Mouse (Mus musculus): ENCODE data around the gene Zfp687.
"Not testable (repeated sequence)": the region's sequence is repeated elsewhere in the genome, so short reads cannot be mapped to it uniquely, and the experiment has no call there.

Zfp687 gene

GRCm38 (mm10) chr3:95015337-95015872 is at the start of gene Zfp687:
Gene Zfp687 (minus strand): TSS chr3:95015448.
- peak; percentile 100 for DNase-seq (ENCODE audit: low spot score)

GRCm38 (mm10) chr3:95063741-95064140 is 48.5 kb upstream of the Zfp687 start:
- DNase-seq (ENCODE audit: low spot score) = no peak

GRCm38 (mm10) chr3:95058078-95058477 is 42.8 kb upstream of the Zfp687 start:
- DNase-seq (ENCODE audit: low spot score) = no peak

GRCm38 (mm10) chr3:95056275-95056674 is 41.0 kb upstream of the Zfp687 start:
- no peak for DNase-seq (ENCODE audit: low spot score)

GRCm38 (mm10) chr3:95054481-95055260 is 39.4 kb upstream of the Zfp687 start:
- peak; percentile 80 for DNase-seq (ENCODE audit: low spot score)

GRCm38 (mm10) chr3:95053701-95054100 is 38.5 kb upstream of the Zfp687 start:
- DNase-seq (ENCODE audit: low spot score) = peak; percentile 46

GRCm38 (mm10) chr3:95052959-95053358 is 37.7 kb upstream of the Zfp687 start:
- no peak for DNase-seq (ENCODE audit: low spot score)

- DNase-seq (ENCODE audit: low spot score) = no peak
Measured at GRCm38 (mm10) chr3:95047914-95048313, 32.7 kb upstream of the Zfp687 start.

- peak; percentile 84 for DNase-seq (ENCODE audit: low spot score)
Measured at GRCm38 (mm10) chr3:95046462-95047057, 31.3 kb upstream of the Zfp687 start.

GRCm38 (mm10) chr3:95043251-95043650 is 28.0 kb upstream of the Zfp687 start:
- DNase-seq (ENCODE audit: low spot score) = no peak

- DNase-seq (ENCODE audit: low spot score) = no peak
Measured at GRCm38 (mm10) chr3:95042838-95043229, 27.6 kb upstream of the Zfp687 start.

- DNase-seq (ENCODE audit: low spot score) = peak; percentile 96
Measured at GRCm38 (mm10) chr3:95042166-95042837, 27.1 kb upstream of the Zfp687 start, which contains the start of gene Psmd4. Gene Psmd4 (minus strand): TSS chr3:95042614.

GRCm38 (mm10) chr3:95041625-95042024 is 26.4 kb upstream of the Zfp687 start:
- DNase-seq (ENCODE audit: low spot score) = no peak

GRCm38 (mm10) chr3:95029953-95030352 is 14.7 kb upstream of the Zfp687 start:
- no peak for DNase-seq (ENCODE audit: low spot score)

GRCm38 (mm10) chr3:95029291-95029827 is 14.1 kb upstream of the Zfp687 start:
- not testable (repeated sequence) for DNase-seq (ENCODE audit: low spot score)

GRCm38 (mm10) chr3:95028603-95029002 is 13.4 kb upstream of the Zfp687 start:
- DNase-seq (ENCODE audit: low spot score) = no peak

- DNase-seq (ENCODE audit: low spot score) = no peak
Measured at GRCm38 (mm10) chr3:95027701-95028100, 12.5 kb upstream of the Zfp687 start.

GRCm38 (mm10) chr3:95027057-95027645 is 11.9 kb upstream of the Zfp687 start:
- no peak for DNase-seq (ENCODE audit: low spot score)

- DNase-seq (ENCODE audit: low spot score) = no peak
Measured at GRCm38 (mm10) chr3:95025202-95025601, 10.0 kb upstream of the Zfp687 start.

- no peak for DNase-seq (ENCODE audit: low spot score)
Measured at GRCm38 (mm10) chr3:95024551-95024950, 9.3 kb upstream of the Zfp687 start.

GRCm38 (mm10) chr3:95020956-95021355 is 5.7 kb upstream of the Zfp687 start:
- not testable (repeated sequence) for DNase-seq (ENCODE audit: low spot score)

GRCm38 (mm10) chr3:95018741-95019140 is 3.5 kb upstream of the Zfp687 start:
- no peak for DNase-seq (ENCODE audit: low spot score)

Data from testis, postnatal 14 days (tissue).